Mouse (Mus musculus) embryonic facial prominence, embryonic 11.5 days (tissue): ENCODE measurements around the gene Spata33. TPM values are rescaled to one million over a fixed set of nuclear protein-coding genes. Genes with fewer than 3 reads are reported as not detected.
"Not testable (repeated sequence)": the region's sequence is repeated elsewhere in the genome, so short reads cannot be mapped to it uniquely, and the experiment has no call there.

Experiments used
- ATAC-seq: fragments of 200-750 bp; cut with Nextera tagmentation; replicated peaks from 2 replicates; pipeline ENCODE4 v1.8.0; 2017; ENCODE audit warnings: low read depth; ENCODE audit not compliant: insufficient number of reproducible peaks, low FRiP score, low TSS enrichment
- DNase-seq: peaks from one replicate; pipeline ENCODE4 v3.0.0-alpha.2; 2015; ENCODE audit warnings: low spot score
- H3K27ac ChIP-seq: fragments of 300-500 bp; sonication (generic); replicated peaks from 2 replicates; pipeline ENCODE4 v1.5.1; 2014; ENCODE audit warnings: mild to moderate bottlenecking, low read depth, low read length, control low read depth
- H3K27me3 ChIP-seq: fragments of 300-500 bp; sonication (generic); 2 replicates; pipeline ENCODE4 v1.6.1; 2014; ENCODE audit warnings: mild to moderate bottlenecking, low read length, moderate library complexity, mixed read lengths; ENCODE audit not compliant: control insufficient read depth, insufficient read depth
- H3K36me3 ChIP-seq: fragments of 300-500 bp; sonication (generic); replicated peaks from 2 replicates; pipeline ENCODE4 v1.6.1; 2014; ENCODE audit warnings: low read depth, mild to moderate bottlenecking, low read length, moderate library complexity, mixed read lengths; ENCODE audit not compliant: control insufficient read depth, insufficient read depth
- H3K4me1 ChIP-seq: fragments of 300-500 bp; sonication (generic); 2 replicates; pipeline ENCODE4 v1.6.1; 2014; ENCODE audit warnings: low read length, mixed read lengths; ENCODE audit not compliant: control insufficient read depth, insufficient read depth
- H3K4me2 ChIP-seq: fragments of 300-500 bp; sonication (generic); 2 replicates; pipeline ENCODE4 v1.6.1; 2014; ENCODE audit warnings: low read depth, mild to moderate bottlenecking, control low read depth, low read length, moderate library complexity
- H3K4me3 ChIP-seq: fragments of 300-500 bp; sonication (generic); 2 replicates; pipeline ENCODE4 v1.5.1; 2014; ENCODE audit warnings: low read depth, low read length, control low read depth
- H3K9ac ChIP-seq: fragments of 300-500 bp; sonication (generic); replicated peaks from 2 replicates; pipeline ENCODE4 v1.6.1; 2014; ENCODE audit warnings: mild to moderate bottlenecking, control low read depth, low read length
- H3K9me3 ChIP-seq: fragments of 300-500 bp; sonication (generic); replicated peaks from 2 replicates; pipeline ENCODE4 v1.6.1; 2016; ENCODE audit warnings: mild to moderate bottlenecking, low read length, inconsistent platforms, mixed read lengths; ENCODE audit not compliant: control insufficient read depth
- WGBS: fragments of 180-500 bp; shearing (Covaris S2); extraction: QIAGEN DNeasy Blood & Tissue Kit; methylation state at CpG from one replicate; pipeline ENCODE4 v1.1.7; 2014; 5-methylcytosine and 5-hydroxymethylcytosine counted together
- polyA plus RNA-seq: library from polyadenylated mRNA; unstranded; fragments of >200 nt; fragmentation: Nextera tagmentation; extraction: Ambion mirVana; gene quantifications from 2 replicates; pipeline ENCODE4 v1.2.1, GENCODE M21; 2014

Spata33 gene
- polyA plus RNA-seq, 1 experiment from 2014 or later, result 4.8 TPM

- Histone ChIP-seq H3K4me2 (no peak overlapping the region), H3K4me1 (0 out of 2 replicates have a peak, but pooled peaks cover 2% of the 10 kb centered on the region), H3K9ac (no peak overlapping the region), H3K27me3 (no peaks in the 10 kb centered on the region), H3K9me3 (no peaks in the 10 kb centered on the region), H3K4me3 (no peak overlapping the region), H3K27ac (no peak overlapping the region), H3K36me3 (no peaks in the 10 kb centered on the region)
- ATAC-seq (no peak), DNase-seq (no peak)
- WGBS, result 90% methylated on average over 9 of the region's 9 CpGs
Measured at GRCm38 (mm10) chr8:123193771-123194170, 18.9 kb upstream of the Spata33 start.

- 80% methylated on average over 5 of the region's 5 CpGs for WGBS
- not testable (repeated sequence) for ATAC-seq, H3K27ac ChIP-seq, H3K9me3 ChIP-seq, H3K9ac ChIP-seq, DNase-seq, H3K36me3 ChIP-seq, H3K4me1 ChIP-seq, H3K4me2 ChIP-seq, H3K4me3 ChIP-seq, H3K27me3 ChIP-seq
Measured at GRCm38 (mm10) chr8:123197016-123197415, 15.6 kb upstream of the Spata33 start.

DNA sequence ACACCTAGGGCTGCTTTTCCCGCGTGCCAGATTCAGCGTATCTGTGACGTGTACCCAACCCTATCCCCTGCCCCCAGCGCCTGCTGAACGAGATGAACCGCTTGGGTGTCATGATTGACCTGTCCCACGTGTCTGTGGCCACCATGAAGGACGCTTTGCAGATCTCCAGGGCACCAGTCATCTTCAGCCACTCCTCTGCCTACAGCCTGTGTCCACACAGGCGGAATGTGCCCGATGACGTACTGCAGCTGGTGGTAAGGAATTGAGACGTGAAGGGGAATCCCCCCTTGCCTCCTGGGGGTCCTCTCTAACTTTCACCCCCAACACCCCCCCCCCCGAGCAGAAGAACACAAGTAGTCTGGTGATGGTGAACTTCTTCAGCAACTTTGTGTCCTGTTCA is 12.8 kb upstream of the Spata33 start:
- Histone ChIP-seq H3K27me3 (no peaks in the 10 kb centered on the region), H3K4me2 (no peak overlapping the region), H3K9ac (no peak overlapping the region), H3K36me3 (no peaks in the 10 kb centered on the region), H3K27ac (no peak overlapping the region), H3K4me3 (no peak overlapping the region), H3K4me1 (no peaks in the 10 kb centered on the region), H3K9me3 (no peaks in the 10 kb centered on the region)
- ATAC-seq (no peak), DNase-seq (no peak)
- WGBS, result 73% methylated on average over 14 of the region's 14 CpGs

DNA sequence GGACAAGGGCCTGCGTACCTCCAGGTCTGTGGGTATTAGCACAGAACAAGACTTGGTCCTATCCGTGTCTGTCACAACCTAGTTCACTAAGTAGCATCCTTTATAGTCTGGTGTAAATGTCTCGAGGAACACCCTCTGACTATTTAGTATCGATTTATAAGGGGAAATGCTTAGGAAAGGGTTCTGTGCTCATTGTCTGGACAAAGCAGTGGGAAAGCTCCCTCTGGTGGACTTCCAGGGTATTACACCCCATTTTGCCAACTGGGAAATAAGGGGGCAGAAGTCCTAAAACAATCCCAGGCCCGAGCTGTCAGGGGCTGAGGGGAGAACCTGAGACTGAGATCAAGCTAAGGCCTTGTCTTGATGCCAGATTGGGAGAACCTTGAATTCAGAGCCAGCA is 10.3 kb upstream of the Spata33 start:
- Histone ChIP-seq H3K4me2 (no peak overlapping the region), H3K4me3 (no peak overlapping the region), H3K36me3 (peaks cover 5% of the 10 kb centered on the region), H3K9me3 (no peaks in the 10 kb centered on the region), H3K27ac (no peak overlapping the region), H3K4me1 (no peaks in the 10 kb centered on the region), H3K27me3 (no peaks in the 10 kb centered on the region), H3K9ac (no peak overlapping the region)
- DNase-seq (peak; percentile 92), ATAC-seq (no peak)
- WGBS, result 31% methylated on average over 5 of the region's 5 CpGs

DNA sequence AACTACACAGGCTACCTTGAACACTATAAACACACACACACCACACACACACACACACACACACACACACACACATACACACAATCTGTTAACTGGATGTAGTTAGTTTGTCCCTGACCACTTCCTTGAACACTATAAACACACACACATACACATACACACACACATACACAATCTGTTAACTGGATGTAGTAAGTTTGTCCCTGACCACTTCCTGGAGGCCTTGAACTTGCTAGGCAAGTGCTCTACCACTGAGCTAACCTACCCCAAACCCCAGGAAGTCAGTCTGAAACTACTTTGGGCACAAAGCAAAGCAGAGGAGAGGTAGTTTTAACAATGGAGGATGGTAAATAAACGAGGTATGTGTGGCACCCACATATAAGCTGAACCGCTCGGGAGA is 9.1 kb upstream of the Spata33 start:
- no peaks in the 10 kb centered on the region for H3K4me1 ChIP-seq
- no peak overlapping the region for H3K4me2 ChIP-seq
- ATAC-seq (no peak), DNase-seq (no peak)
- peaks cover 7% of the 10 kb centered on the region for H3K36me3 ChIP-seq
- H3K9ac ChIP-seq, result no peak overlapping the region
- no peak overlapping the region for H3K4me3 ChIP-seq
- H3K27me3 ChIP-seq, result no peaks in the 10 kb centered on the region
- 87% methylated on average over 3 of the region's 3 CpGs for WGBS
- H3K9me3 ChIP-seq, result no peaks in the 10 kb centered on the region
- H3K27ac ChIP-seq, result no peak overlapping the region

DNA sequence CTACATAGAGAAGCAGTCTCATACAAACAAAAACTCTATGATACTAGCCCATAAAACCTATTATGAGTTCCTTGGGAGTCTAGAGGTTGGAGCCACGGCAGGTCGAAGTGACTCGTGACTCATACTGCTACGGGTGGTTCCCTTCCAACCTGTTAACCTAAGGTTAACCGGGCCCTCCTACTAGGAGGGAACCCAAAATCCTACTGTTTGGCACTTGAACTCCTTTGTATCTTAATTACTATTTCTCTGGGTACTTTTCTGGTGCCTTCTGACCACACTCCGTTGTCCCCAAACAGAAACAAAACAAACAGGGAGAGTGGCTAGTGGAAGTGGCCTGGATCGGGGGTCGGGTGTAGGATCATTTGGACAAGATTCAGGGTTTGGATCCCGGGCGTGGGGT is 756 bp upstream of the Spata33 start:
- DNase-seq (no peak), ATAC-seq (no peak)
- WGBS, result 50% methylated on average over 10 of the region's 10 CpGs
- peak overlapping the region; percentile 93 for H3K4me3 ChIP-seq
- peaks cover 5% of the 10 kb centered on the region for H3K36me3 ChIP-seq
- no peak overlapping the region for H3K27ac ChIP-seq
- peak overlapping the region; percentile 74 for H3K4me2 ChIP-seq
- no peaks in the 10 kb centered on the region for H3K9me3 ChIP-seq
- H3K27me3 ChIP-seq, result no peaks in the 10 kb centered on the region
- H3K9ac ChIP-seq, result peak overlapping the region; percentile 90
- H3K4me1 ChIP-seq, result no peaks in the 10 kb centered on the region

GRCm38 (mm10) chr8:123213118-123213772 is 613 bp downstream of the Spata33 start:
- Histone ChIP-seq H3K27me3 (no peaks in the 10 kb centered on the region), H3K36me3 (peaks cover 2% of the 10 kb centered on the region; the same call in 1 of the 2 replicates), H3K27ac (no peak overlapping the region), H3K4me2 (peak overlapping the region; percentile 74), H3K4me3 (peak overlapping the region; percentile 93), H3K9me3 (no peaks in the 10 kb centered on the region), H3K4me1 (no peaks in the 10 kb centered on the region), H3K9ac (peak overlapping the region; percentile 27)
- no peak for DNase-seq
- no peak for ATAC-seq
- 21% methylated on average over 22 of the region's 22 CpGs for WGBS

GRCm38 (mm10) chr8:123215430-123215829 is 2.8 kb downstream of the Spata33 start:
- no peak for ATAC-seq
- no peaks in the 10 kb centered on the region for H3K9me3 ChIP-seq
- H3K27ac ChIP-seq, result no peak overlapping the region
- no peaks in the 10 kb centered on the region for H3K27me3 ChIP-seq
- no peaks in the 10 kb centered on the region for H3K36me3 ChIP-seq
- no peak for DNase-seq
- H3K4me3 ChIP-seq, result no peak overlapping the region
- H3K4me1 ChIP-seq, result no peaks in the 10 kb centered on the region
- H3K9ac ChIP-seq, result no peak overlapping the region
- 66% methylated on average over 3 of the region's 3 CpGs for WGBS
- H3K4me2 ChIP-seq, result no peak overlapping the region
